Mouse (Mus musculus) limb, embryonic 15.5 days (tissue): ENCODE results near the gene Arhgap32. TPM values are rescaled to one million over a fixed set of nuclear protein-coding genes. Genes with fewer than 3 reads are reported as not detected.

Experiments
- ATAC-seq: fragments of 200-750 bp; cut with Nextera tagmentation; 2 replicates; pipeline ENCODE4 v1.8.0; 2017; ENCODE audit warnings: low read depth, moderate TSS enrichment; ENCODE audit not compliant: insufficient number of reproducible peaks, low FRiP score, low TSS enrichment
- H3K27ac ChIP-seq: fragments of 300-500 bp; sonication (generic); 2 replicates; pipeline ENCODE4 v1.5.1; 2015; ENCODE audit warnings: moderate library complexity, mild to moderate bottlenecking, inconsistent platforms
- H3K27me3 ChIP-seq: fragments of 300-500 bp; sonication (generic); 2 replicates; pipeline ENCODE4 v1.6.1; 2015; ENCODE audit warnings: inconsistent platforms
- H3K36me3 ChIP-seq: fragments of 300-500 bp; sonication (generic); 2 replicates; pipeline ENCODE4 v1.6.1; 2015; ENCODE audit warnings: inconsistent platforms
- H3K4me1 ChIP-seq: fragments of 300-500 bp; sonication (generic); 2 replicates; pipeline ENCODE4 v1.6.1; 2015; ENCODE audit warnings: inconsistent platforms
- H3K4me2 ChIP-seq: fragments of 300-500 bp; sonication (generic); 2 replicates; pipeline ENCODE4 v1.6.1; 2015; ENCODE audit warnings: mild to moderate bottlenecking, inconsistent platforms
- H3K4me3 ChIP-seq: fragments of 300-500 bp; sonication (generic); 2 replicates; pipeline ENCODE4 v1.5.1; 2015; ENCODE audit warnings: mild to moderate bottlenecking, inconsistent platforms
- H3K9ac ChIP-seq: fragments of 300-500 bp; sonication (generic); 2 replicates; pipeline ENCODE4 v1.6.1; 2015; ENCODE audit warnings: inconsistent platforms
- H3K9me3 ChIP-seq: fragments of 300-500 bp; sonication (generic); 2 replicates; pipeline ENCODE4 v1.6.1; 2016; ENCODE audit warnings: inconsistent platforms
- WGBS: fragments of 180-500 bp; shearing (Covaris S2); methylation state at CpG from one replicate; pipeline ENCODE4 v1.1.7; 2015; 5-methylcytosine and 5-hydroxymethylcytosine counted together
- polyA plus RNA-seq: library from polyadenylated mRNA; unstranded; fragments of >200 nt; fragmentation: Nextera tagmentation; extraction: Ambion mirVana; gene quantifications from 2 replicates; pipeline ENCODE4 v1.2.1, GENCODE M21; 2015

The Arhgap32 gene
- polyA plus RNA-seq, 1 experiment from 2014 or later, result 9.3 TPM

DNA sequence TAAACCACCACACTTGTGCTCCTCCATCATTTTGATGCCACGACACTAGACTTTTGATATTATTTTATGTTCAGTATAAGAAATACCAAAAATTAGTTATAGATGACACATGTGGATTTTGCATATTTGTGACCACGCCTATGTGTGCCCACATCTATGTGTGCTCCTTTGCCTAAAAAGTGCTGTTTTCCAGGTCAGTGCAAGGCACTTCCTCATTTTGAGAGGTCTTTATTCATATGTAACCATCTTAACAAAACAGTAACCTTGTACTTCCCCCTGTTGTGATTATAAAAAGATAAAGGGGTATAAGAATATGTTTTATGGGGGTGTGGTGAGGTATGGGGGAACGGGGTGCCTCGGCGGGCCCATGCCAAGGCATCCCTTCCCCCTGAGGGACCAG, 22.7 kb downstream of the Arhgap32 start:
- no peak overlapping the region for H3K4me2 ChIP-seq
- no peak overlapping the region for H3K9ac ChIP-seq
- no peak for ATAC-seq
- H3K27ac ChIP-seq, result no peak overlapping the region
- H3K27me3 ChIP-seq, result no peaks in the 10 kb centered on the region
- H3K36me3 ChIP-seq, result no peaks in the 10 kb centered on the region
- 90% methylated on average over 5 of the region's 5 CpGs for WGBS
- H3K4me1 ChIP-seq, result 0 out of 2 replicates have a peak, but pooled peaks cover 3% of the 10 kb centered on the region
- no peaks in the 10 kb centered on the region for H3K9me3 ChIP-seq
- H3K4me3 ChIP-seq, result no peak overlapping the region

GRCm38 (mm10) chr9:32139641-32140040, 23.7 kb downstream of the Arhgap32 start:
- 66% methylated on average over 5 of the region's 5 CpGs for WGBS
- Histone ChIP-seq H3K27me3 (no peaks in the 10 kb centered on the region), H3K36me3 (no peaks in the 10 kb centered on the region), H3K4me2 (no peak overlapping the region), H3K9ac (no peak overlapping the region), H3K4me1 (0 out of 2 replicates have a peak, but pooled peaks cover 3% of the 10 kb centered on the region), H3K9me3 (no peaks in the 10 kb centered on the region), H3K4me3 (no peak overlapping the region), H3K27ac (no peak overlapping the region)
- no peak for ATAC-seq

- ATAC-seq, result no peak
- H3K9me3 ChIP-seq, result no peaks in the 10 kb centered on the region
- no peaks in the 10 kb centered on the region for H3K36me3 ChIP-seq
- 0 out of 2 replicates have a peak, but pooled peaks cover 3% of the 10 kb centered on the region for H3K4me1 ChIP-seq
- no peak overlapping the region for H3K4me2 ChIP-seq
- H3K27ac ChIP-seq, result no peak overlapping the region
- H3K4me3 ChIP-seq, result no peak overlapping the region
- no peak overlapping the region for H3K9ac ChIP-seq
- 42% methylated on average over 3 of the region's 3 CpGs for WGBS
- no peaks in the 10 kb centered on the region for H3K27me3 ChIP-seq
These were observed 26.9 kb downstream of the Arhgap32 start for GRCm38 (mm10) chr9:32142834-32143233.

- WGBS, result 88% methylated on average over 3 of the region's 3 CpGs
- H3K27me3 ChIP-seq, result no peaks in the 10 kb centered on the region
- H3K4me1 ChIP-seq, result 0 out of 2 replicates have a peak, but pooled peaks cover 3% of the 10 kb centered on the region
- H3K27ac ChIP-seq, result no peak overlapping the region
- no peak overlapping the region for H3K4me2 ChIP-seq
- no peaks in the 10 kb centered on the region for H3K9me3 ChIP-seq
- no peak overlapping the region for H3K9ac ChIP-seq
- no peak for ATAC-seq
- no peaks in the 10 kb centered on the region for H3K36me3 ChIP-seq
- no peak overlapping the region for H3K4me3 ChIP-seq
These were observed 27.5 kb downstream of the Arhgap32 start for GRCm38 (mm10) chr9:32143451-32143850.

- no peaks in the 10 kb centered on the region for H3K27me3 ChIP-seq
- H3K36me3 ChIP-seq, result no peaks in the 10 kb centered on the region
- no peak overlapping the region for H3K9ac ChIP-seq
- H3K4me1 ChIP-seq, result 0 out of 2 replicates have a peak, but pooled peaks cover 3% of the 10 kb centered on the region
- no peaks in the 10 kb centered on the region for H3K9me3 ChIP-seq
- 52% methylated on average over 12 of the region's 12 CpGs for WGBS
- no peak overlapping the region for H3K4me3 ChIP-seq
- H3K4me2 ChIP-seq, result no peak overlapping the region
- no peak for ATAC-seq
- no peak overlapping the region for H3K27ac ChIP-seq
These were observed 30.5 kb downstream of the Arhgap32 start for GRCm38 (mm10) chr9:32146257-32146996.

GRCm38 (mm10) chr9:32149241-32149640, 33.3 kb downstream of the Arhgap32 start:
- no peak overlapping the region for H3K4me2 ChIP-seq
- no peaks in the 10 kb centered on the region for H3K27me3 ChIP-seq
- no peak overlapping the region for H3K9ac ChIP-seq
- no peak overlapping the region for H3K27ac ChIP-seq
- H3K4me1 ChIP-seq, result no peaks in the 10 kb centered on the region
- no peak for ATAC-seq
- H3K9me3 ChIP-seq, result no peaks in the 10 kb centered on the region
- H3K36me3 ChIP-seq, result peaks cover 4% of the 10 kb centered on the region; the same call in 1 of the 2 replicates
- no peak overlapping the region for H3K4me3 ChIP-seq
- WGBS, result 78% methylated on average over 3 of the region's 3 CpGs

- Histone ChIP-seq H3K36me3 (peaks cover 4% of the 10 kb centered on the region; the same call in 1 of the 2 replicates), H3K4me3 (no peak overlapping the region), H3K27me3 (no peaks in the 10 kb centered on the region), H3K4me1 (no peaks in the 10 kb centered on the region), H3K4me2 (no peak overlapping the region), H3K27ac (no peak overlapping the region), H3K9me3 (no peaks in the 10 kb centered on the region), H3K9ac (no peak overlapping the region)
- ATAC-seq, result no peak
- WGBS, result 81% methylated on average over 11 of the region's 11 CpGs
These were observed 34.1 kb downstream of the Arhgap32 start for GRCm38 (mm10) chr9:32149836-32150642.

DNA sequence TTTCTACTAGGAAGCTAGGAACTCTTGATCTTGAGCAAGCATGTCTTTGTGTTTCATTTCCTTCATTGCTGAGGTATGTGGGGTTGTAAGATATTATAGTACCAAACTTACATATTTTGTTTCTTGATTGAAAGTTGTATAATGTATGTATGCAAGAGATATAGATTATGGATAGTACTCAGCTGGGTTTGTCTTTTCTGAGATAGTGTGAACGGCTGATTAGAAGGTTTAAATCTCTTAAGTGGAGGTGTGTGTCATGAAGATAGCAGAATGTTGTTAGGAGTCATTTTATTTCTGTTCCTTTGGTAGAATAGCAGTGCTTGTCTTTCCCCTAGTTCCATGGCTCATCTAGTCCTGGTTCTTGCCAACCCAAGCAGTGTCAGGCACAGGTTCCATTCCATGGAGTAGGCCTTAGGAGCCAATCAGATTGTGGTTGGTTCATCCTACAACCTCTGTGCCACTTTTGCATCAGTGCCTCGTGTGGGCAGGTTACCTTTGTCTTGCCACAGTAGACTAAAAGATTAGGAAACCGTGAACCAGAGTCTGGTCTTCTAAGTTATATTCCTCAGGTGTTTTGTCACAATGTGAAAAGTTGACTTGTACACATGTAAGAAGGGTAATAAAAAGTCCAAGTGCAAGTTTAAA, 38.9 kb downstream of the Arhgap32 start:
- Histone ChIP-seq H3K4me2 (no peak overlapping the region), H3K27ac (no peak overlapping the region), H3K9ac (no peak overlapping the region), H3K27me3 (no peaks in the 10 kb centered on the region), H3K36me3 (peaks cover 4% of the 10 kb centered on the region; the same call in 1 of the 2 replicates), H3K9me3 (no peaks in the 10 kb centered on the region), H3K4me1 (no peaks in the 10 kb centered on the region), H3K4me3 (no peak overlapping the region)
- ATAC-seq, result no peak
- 80% methylated on average over 3 of the region's 3 CpGs for WGBS

DNA sequence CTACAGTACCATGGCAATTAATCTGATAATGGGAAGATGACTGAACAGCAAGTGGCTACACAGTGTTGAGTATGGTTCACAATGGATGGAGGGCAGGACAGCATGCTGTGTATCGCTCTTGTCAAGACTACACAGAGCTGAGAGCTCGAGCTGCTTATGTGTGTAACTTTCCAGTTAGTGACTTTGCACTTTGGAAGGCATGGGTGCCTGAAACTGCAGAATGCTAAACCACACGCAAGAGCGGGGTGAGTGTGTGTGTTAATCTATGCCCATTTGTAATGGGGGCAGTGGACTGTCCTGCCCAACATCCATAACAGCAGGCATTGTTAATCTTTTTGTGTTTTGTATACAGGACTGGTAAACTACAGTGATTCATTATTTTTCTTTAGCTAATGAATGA, 40.8 kb downstream of the Arhgap32 start:
- Histone ChIP-seq H3K9me3 (no peaks in the 10 kb centered on the region), H3K9ac (no peak overlapping the region), H3K36me3 (peaks cover 4% of the 10 kb centered on the region; the same call in 1 of the 2 replicates), H3K4me3 (no peak overlapping the region), H3K4me2 (no peak overlapping the region), H3K27me3 (no peaks in the 10 kb centered on the region), H3K4me1 (no peaks in the 10 kb centered on the region), H3K27ac (no peak overlapping the region)
- no peak for ATAC-seq
- WGBS, result 85% methylated on average over 4 of the region's 4 CpGs

- Histone ChIP-seq H3K4me2 (no peak overlapping the region), H3K9ac (no peak overlapping the region), H3K4me3 (no peak overlapping the region), H3K27ac (no peak overlapping the region), H3K27me3 (no peaks in the 10 kb centered on the region), H3K4me1 (no peaks in the 10 kb centered on the region), H3K9me3 (no peaks in the 10 kb centered on the region), H3K36me3 (peaks cover 4% of the 10 kb centered on the region; the same call in 1 of the 2 replicates)
- 61% methylated on average over 3 of the region's 3 CpGs for WGBS
- no peak for ATAC-seq
These were observed 41.3 kb downstream of the Arhgap32 start for GRCm38 (mm10) chr9:32157201-32157600.

DNA sequence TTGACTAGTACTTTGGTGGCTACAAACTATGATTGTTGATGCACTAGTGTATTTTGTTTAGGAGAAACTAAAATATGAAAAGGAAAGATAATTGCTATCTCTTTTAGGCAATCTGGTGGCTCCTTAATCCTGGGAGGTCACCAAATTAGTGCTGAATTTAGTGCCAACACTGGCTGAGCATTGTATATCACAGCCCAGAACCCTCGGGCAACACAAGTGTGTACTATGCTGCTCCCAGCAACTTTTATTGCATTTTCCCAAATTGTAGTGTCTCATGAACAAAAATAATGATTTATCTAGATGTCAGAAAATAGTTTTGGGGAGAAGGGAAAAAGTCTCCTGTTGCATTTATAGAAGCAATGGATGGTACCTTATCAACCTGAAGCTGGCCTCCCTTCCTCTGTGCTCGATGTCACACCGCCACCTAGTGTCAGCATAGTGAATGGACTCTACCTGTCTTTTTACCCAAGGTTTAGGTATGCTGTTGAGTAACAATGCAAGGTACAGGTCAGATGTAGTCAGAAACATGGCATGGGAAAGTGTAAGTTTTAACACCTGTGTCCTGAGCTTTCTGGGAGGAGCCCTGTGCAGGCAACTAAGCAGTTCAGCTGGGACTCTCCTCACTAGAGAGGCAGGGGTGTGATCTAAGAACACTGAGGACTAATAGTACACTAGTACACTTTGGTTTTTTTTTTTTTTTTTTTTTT, 43.1 kb downstream of the Arhgap32 start:
- no peak overlapping the region for H3K4me3 ChIP-seq
- WGBS, result 16% methylated on average over 3 of the region's 3 CpGs
- no peak overlapping the region for H3K9ac ChIP-seq
- no peak for ATAC-seq
- no peak overlapping the region for H3K27ac ChIP-seq
- no peak overlapping the region for H3K4me2 ChIP-seq
- H3K4me1 ChIP-seq, result no peaks in the 10 kb centered on the region
- H3K9me3 ChIP-seq, result no peaks in the 10 kb centered on the region
- no peaks in the 10 kb centered on the region for H3K27me3 ChIP-seq
- H3K36me3 ChIP-seq, result no peaks in the 10 kb centered on the region
